Mouse (Mus musculus): ENCODE results near the gene Hfm1. TPM values are rescaled to one million over a fixed set of nuclear protein-coding genes. Genes with fewer than 3 reads are reported as not detected.

Gene Hfm1
- 6.8 and 7.3 TPM in 2 replicates for polyA plus RNA-seq (2015; fragmentation: Nextera tagmentation; extraction: Ambion mirVana)

DNA sequence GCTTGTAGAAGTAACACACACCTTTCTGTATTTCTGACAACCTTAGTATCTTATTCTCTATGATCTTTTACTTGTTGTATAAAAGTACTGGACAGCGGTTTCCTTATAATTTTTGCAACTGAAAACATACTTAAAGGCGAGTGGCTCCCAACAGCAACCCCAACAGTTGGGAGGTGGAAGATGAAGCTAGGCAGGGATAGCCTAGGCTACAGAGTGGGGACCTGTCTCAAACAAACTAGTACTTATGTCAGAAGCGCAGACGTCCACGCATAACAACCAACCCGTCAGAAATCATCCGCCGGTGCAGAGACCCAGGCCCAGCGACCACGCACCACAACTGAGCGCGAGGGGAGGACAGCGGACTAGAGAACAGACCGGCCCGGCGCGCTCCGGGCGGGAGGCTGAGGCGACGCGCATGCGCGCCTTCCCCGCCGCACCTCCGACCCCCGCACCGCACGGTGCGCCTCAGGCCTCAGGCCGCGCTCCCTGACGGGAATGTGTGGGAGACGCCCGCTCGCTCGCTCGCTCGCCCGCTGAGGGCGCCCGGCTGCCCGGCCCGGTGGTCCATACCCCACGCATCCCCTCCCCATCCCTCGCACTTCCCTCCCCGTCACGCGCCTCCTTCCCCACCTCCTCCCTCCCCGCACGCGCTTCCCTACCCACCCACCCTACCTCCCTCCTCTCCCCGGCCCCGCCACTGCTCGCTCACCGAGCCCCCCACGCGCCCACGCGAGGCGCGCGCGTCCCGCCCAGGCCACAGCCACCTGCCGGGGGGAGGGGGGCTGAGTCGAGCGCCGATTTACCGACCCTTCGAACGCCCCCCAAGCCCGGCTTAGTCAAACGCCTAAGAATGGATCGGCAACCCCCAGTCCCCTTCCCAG lies at the start of gene Hfm1:
Gene Hfm1 (minus strand): TSS at position 834 of the 881 bp plus-strand sequence.
- H3K27ac ChIP-seq (replicated peaks), result peak within 1 kb of the TSS; percentile 89
- H3K9me3 ChIP-seq, result no peaks in the 10 kb centered on the region
- H3K4me1 ChIP-seq (replicated peaks), result peaks cover 11% of the 10 kb centered on the region; the same call in 1 of the 2 replicates
- peak; percentile 99 for ATAC-seq (ENCODE audit: low read depth)
- 1% methylated on average over 64 of the region's 76 CpGs for whole genome bisulfite sequencing
- peak within 1 kb of the TSS; percentile 53 for H3K4me3 ChIP-seq
- H3K9ac ChIP-seq, result peak within 1 kb of the TSS; percentile 83
- H3K27me3 ChIP-seq, result no peaks in the 10 kb centered on the region
- H3K36me3 ChIP-seq, result 0 out of 2 replicates have a peak, but pooled peaks cover 2% of the 10 kb centered on the region
- H3K4me2 ChIP-seq, result peak within 1 kb of the TSS; percentile 61

DNA sequence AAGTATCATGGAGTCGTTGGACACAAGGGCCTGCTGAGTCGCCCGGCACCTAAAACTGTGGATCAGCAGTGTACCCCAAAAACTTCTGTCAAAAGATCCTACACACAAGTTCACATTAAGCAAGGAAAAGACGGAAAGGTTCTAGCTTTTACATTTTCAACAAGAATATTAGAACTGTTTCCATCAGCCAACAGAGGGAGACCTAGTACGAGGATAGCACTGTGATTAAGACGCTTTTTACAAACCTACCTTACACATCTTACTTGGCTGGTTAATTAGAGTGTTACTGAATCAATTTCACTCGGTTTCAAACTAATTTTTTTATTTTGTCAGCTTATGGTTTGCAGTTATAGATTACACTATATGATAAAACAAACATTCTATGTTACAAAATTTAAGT lies 47.8 kb upstream of the Hfm1 start:
- ATAC-seq (ENCODE audit: low read depth), result no peak
- Histone ChIP-seq H3K27me3 (no peaks in the 10 kb centered on the region), H3K9me3 (no peaks in the 10 kb centered on the region), H3K4me2 (no peak overlapping the region), H3K4me3 (no peak overlapping the region), H3K27ac (replicated peaks) (no peak overlapping the region), H3K9ac (no peak overlapping the region), H3K4me1 (replicated peaks) (no peaks in the 10 kb centered on the region), H3K36me3 (peaks cover 86% of the 10 kb centered on the region)
- 89% methylated on average over 7 of the region's 7 CpGs for WGBS

DNA sequence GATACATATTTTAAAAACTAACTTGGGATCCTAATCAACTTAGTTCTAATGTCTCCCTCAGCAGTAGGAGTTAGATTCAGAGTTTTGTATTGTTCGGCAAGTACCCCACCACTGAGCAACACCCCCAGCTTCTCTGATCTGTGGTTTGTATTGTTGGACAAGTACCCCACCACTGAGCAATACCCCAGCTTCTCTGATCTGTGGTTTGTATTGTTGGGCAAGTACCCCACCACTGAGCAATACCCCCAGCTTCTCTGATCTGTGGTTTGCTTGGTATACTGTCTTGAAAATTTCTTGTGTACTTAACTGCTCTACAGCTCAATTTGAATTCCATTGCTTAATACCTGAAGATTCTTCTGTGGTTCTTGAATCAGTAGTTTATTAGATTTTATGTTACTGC lies 41.5 kb upstream of the Hfm1 start:
- peaks cover 34% of the 10 kb centered on the region for H3K36me3 ChIP-seq
- no peak overlapping the region for H3K9ac ChIP-seq
- H3K4me1 ChIP-seq (replicated peaks), result peaks cover 13% of the 10 kb centered on the region
- 100% methylated on average over 1 of the region's 1 CpGs for WGBS
- H3K4me2 ChIP-seq, result no peak overlapping the region
- no peaks in the 10 kb centered on the region for H3K9me3 ChIP-seq
- no peak overlapping the region for H3K27ac ChIP-seq (replicated peaks)
- ATAC-seq (ENCODE audit: low read depth), result no peak
- no peak overlapping the region for H3K4me3 ChIP-seq
- H3K27me3 ChIP-seq, result no peaks in the 10 kb centered on the region

DNA sequence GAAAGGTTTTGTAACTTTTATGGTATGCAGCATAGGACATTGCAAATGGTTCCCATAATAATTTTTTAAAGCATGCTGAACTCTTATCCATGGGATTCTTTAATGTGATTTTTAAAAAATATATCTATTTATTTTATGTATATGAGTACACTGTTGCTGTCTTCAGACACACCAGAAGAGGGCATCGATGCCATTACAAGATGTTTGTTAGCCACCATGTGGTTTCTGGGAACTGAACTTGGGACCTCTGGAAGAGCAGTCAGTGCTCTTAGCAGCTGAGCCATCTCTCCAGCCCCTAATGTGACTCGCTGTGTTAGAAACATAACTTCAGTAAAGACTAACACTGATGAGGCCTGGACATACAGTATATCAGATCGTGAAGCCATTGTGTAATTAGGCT lies 40.3 kb upstream of the Hfm1 start:
- H3K9ac ChIP-seq, result no peak overlapping the region
- 95% methylated on average over 3 of the region's 3 CpGs for WGBS
- H3K9me3 ChIP-seq, result no peaks in the 10 kb centered on the region
- no peaks in the 10 kb centered on the region for H3K27me3 ChIP-seq
- H3K4me1 ChIP-seq (replicated peaks), result peaks cover 13% of the 10 kb centered on the region
- no peak overlapping the region for H3K27ac ChIP-seq (replicated peaks)
- peaks cover 26% of the 10 kb centered on the region for H3K36me3 ChIP-seq
- no peak overlapping the region for H3K4me2 ChIP-seq
- H3K4me3 ChIP-seq, result no peak overlapping the region
- ATAC-seq (ENCODE audit: low read depth), result no peak

DNA sequence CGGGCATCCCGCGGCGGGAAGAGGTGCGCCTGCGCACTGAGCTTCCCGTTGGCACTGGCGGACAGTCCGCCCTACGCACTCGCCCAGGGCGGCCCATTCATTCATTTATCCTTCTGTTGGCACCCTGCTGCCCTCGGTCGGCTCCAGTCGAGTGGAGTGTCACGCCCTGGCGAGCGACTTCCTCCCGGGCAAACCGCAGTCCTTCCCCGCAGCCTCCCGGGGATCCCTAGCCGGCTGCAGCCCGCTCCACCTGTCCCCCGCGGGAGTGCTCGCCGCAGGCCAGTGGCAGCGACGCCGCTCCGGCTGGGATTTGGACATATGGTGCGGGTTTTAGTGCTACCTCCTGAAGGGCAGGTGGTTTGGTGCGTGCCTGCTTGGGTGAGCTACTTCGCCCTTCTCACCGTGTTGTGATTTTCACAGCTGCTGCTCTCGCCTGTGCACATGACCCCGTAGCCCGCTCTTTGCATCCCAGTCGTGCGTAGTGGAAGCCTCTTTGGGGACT lies 38.4 kb upstream of the Hfm1 start:
- Histone ChIP-seq H3K27me3 (no peaks in the 10 kb centered on the region), H3K9me3 (no peaks in the 10 kb centered on the region), H3K36me3 (peaks cover 9% of the 10 kb centered on the region), H3K27ac (replicated peaks) (peak overlapping the region; percentile 84), H3K4me2 (peak overlapping the region; percentile 78), H3K4me1 (replicated peaks) (peaks cover 13% of the 10 kb centered on the region), H3K4me3 (peak overlapping the region; percentile 82), H3K9ac (peak overlapping the region; percentile 83)
- under 1% methylated on average over 41 of the region's 41 CpGs for WGBS
- ATAC-seq (ENCODE audit: low read depth), result peak; percentile 89

DNA sequence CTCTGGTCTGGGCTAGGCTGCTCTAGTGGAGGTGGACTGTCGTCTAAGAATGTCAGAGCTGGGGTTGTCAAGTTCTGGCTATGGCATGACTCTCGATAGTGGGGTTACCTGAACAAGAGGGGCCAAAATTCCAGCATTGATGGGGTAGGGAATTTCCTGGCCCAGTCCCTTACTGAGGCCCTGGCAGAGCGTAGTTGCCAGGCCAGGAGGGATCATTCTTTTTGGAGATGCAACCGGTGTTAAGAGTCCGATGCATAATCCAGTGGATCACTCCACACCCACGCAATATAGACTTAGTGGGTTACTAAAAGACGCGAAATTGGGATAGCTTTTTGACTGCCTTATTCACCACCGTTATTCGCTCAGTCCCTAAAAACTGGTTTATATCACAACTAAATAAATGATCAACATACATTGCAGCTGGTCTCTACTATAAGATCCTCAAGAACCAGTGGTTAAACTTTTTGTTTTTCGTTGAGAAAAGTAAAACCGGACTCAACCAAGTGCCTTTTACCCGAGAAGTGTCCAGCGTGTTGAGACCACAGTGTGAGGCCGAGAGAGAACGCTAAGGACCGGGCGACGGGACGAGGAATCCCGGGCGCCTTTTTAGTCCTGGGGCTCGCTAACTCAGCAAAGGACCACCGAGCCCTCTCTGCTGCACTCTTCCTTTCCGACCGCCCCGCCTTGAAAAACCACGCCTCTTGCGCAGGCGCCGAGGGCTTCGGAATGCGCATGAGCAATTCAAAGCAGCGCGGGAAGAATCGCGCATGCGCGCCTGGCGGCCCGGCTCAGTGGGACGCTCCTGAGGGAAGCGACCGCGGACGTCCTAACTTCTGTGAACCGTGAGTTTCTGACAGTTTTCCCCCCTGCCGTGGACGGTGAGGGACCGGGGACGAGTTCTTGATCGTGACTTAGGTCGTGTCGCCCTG lies 37.7 kb upstream of the Hfm1 start, which contains the start of gene Cdc7:
Gene Cdc7 (plus strand): TSS at position 739 of the 929 bp plus-strand sequence.
- ATAC-seq (ENCODE audit: low read depth), result peak; percentile 95
- Histone ChIP-seq H3K9me3 (no peaks in the 10 kb centered on the region), H3K27me3 (no peaks in the 10 kb centered on the region), H3K36me3 (0 out of 2 replicates have a peak, but pooled peaks cover 3% of the 10 kb centered on the region), H3K4me1 (replicated peaks) (peaks cover 13% of the 10 kb centered on the region), H3K4me2 (peak within 1 kb of the TSS; percentile 78), H3K27ac (replicated peaks) (peak within 1 kb of the TSS; percentile 84), H3K4me3 (peak within 1 kb of the TSS; percentile 82), H3K9ac (peak within 1 kb of the TSS; percentile 83)
- WGBS, result 7% methylated on average over 54 of the region's 54 CpGs

DNA sequence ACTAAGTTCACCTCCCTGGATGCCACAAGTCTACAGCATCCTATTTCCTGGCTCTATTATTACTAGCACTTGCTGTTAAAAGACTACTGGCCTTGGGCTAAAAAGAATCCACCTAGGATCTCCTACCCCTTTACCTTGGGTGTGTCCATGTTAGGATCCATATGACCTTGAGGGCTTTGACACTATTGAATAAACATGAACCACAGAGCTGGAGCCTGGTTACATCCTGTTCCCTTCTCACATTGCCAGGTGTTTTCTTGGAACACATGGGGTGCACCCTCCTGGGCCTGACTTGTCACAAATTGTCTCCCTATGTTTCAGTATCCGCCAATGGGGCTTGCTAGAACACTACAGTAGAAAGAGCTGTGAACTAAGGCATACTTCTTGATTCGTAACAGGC lies 34.3 kb upstream of the Hfm1 start:
- Histone ChIP-seq H3K36me3 (no peaks in the 10 kb centered on the region), H3K9ac (no peak overlapping the region), H3K27ac (replicated peaks) (no peak overlapping the region), H3K4me1 (replicated peaks) (peaks cover 12% of the 10 kb centered on the region), H3K9me3 (no peaks in the 10 kb centered on the region), H3K4me3 (no peak overlapping the region), H3K4me2 (no peak overlapping the region), H3K27me3 (no peaks in the 10 kb centered on the region)
- WGBS, result 90% methylated on average over 2 of the region's 2 CpGs
- no peak for ATAC-seq (ENCODE audit: low read depth)

DNA sequence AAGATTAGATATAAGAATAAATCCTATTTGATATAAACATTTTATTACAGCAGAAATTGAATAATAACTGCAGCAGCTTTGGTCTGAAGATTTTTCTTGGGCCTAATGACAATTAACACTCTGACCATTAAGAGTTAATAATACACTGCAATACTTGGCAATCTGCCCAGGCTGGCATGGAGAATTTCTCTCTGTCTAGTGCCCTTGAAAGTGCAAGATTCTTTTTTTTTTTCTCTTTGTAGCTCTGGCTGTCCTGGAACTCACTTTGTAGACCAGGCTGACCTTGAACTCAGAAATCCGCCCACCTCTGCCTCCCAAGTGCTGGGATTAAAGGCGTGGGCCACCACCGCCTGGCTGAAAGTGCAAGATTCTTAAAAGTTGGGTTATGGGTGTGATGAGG lies 32.9 kb upstream of the Hfm1 start:
- Histone ChIP-seq H3K4me1 (replicated peaks) (peaks cover 5% of the 10 kb centered on the region; the same call in 1 of the 2 replicates), H3K4me2 (no peak overlapping the region), H3K36me3 (no peaks in the 10 kb centered on the region), H3K27me3 (no peaks in the 10 kb centered on the region), H3K9ac (no peak overlapping the region), H3K27ac (replicated peaks) (no peak overlapping the region), H3K9me3 (peaks cover 4% of the 10 kb centered on the region; the same call in 1 of the 2 replicates), H3K4me3 (no peak overlapping the region)
- WGBS, result 83% methylated on average over 3 of the region's 3 CpGs
- no peak for ATAC-seq (ENCODE audit: low read depth)

DNA sequence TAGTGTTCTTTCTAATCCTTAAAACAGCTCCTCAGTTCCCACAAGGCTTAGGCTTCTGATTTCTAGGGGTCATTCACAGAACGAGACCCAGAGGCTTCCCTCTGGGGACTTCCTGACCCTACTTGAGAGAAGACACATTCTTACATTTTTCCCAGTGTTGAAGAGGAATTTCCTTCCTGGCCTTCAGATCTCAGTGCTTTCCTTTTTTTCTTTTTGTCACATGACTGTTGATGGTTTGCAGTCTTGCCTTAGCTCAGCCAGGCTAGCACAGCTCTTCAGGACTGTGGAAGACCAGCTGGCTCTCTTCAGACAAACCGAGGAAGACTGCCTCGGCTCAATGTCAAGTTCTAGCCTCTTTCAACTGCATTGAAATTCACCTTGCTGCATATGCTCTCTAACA lies 30.3 kb upstream of the Hfm1 start:
- Histone ChIP-seq H3K4me1 (replicated peaks) (no peaks in the 10 kb centered on the region), H3K27ac (replicated peaks) (no peak overlapping the region), H3K9me3 (peaks cover 6% of the 10 kb centered on the region; the same call in 1 of the 2 replicates), H3K36me3 (no peaks in the 10 kb centered on the region), H3K27me3 (no peaks in the 10 kb centered on the region), H3K4me2 (no peak overlapping the region), H3K9ac (no peak overlapping the region), H3K4me3 (no peak overlapping the region)
- no peak for ATAC-seq (ENCODE audit: low read depth)
- WGBS, result 74% methylated on average over 3 of the region's 3 CpGs

DNA sequence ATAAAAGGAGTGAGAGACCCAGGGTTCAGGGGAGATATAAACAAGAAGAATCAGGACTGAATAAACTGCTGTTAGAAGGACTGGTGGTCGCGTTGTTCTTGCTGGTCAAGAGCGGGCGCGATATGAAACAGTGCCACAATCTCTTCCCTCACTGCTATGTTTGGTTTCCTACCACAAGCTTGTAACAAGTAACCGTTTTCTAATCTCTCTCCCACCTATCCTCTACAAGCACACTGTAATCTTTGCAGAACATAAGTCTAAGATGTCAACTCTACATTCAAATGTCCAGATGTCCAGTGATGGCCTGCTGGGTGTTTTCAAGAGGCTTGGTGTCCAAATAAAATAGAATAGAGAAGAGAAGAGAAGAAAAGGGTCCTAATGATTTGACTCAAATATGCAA lies 22.6 kb upstream of the Hfm1 start:
- ATAC-seq (ENCODE audit: low read depth), result no peak
- no peaks in the 10 kb centered on the region for H3K9me3 ChIP-seq
- H3K36me3 ChIP-seq, result no peaks in the 10 kb centered on the region
- H3K4me2 ChIP-seq, result no peak overlapping the region
- no peaks in the 10 kb centered on the region for H3K27me3 ChIP-seq
- H3K4me3 ChIP-seq, result no peak overlapping the region
- no peak overlapping the region for H3K9ac ChIP-seq
- WGBS, result 87% methylated on average over 6 of the region's 6 CpGs
- H3K4me1 ChIP-seq (replicated peaks), result no peaks in the 10 kb centered on the region
- H3K27ac ChIP-seq (replicated peaks), result no peak overlapping the region

DNA sequence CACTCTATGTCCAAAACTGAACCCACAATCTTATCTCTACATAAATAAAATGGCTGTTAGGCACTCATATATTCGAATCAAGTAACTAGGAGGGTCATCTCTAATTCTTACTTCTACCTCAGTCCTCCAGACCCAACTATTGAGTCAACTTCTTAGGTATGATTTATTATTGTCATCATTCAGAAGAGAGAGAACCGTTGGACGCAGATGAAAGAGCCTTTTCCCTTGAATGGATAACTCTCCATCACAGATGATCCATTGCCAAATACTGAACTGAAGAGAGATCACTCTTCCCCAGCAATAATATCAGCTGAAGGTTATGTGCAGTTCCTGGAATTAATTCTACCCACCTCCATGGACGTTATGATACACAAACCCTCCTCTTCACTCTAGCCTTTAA lies 20.2 kb upstream of the Hfm1 start:
- ATAC-seq (ENCODE audit: low read depth), result no peak
- H3K9ac ChIP-seq, result no peak overlapping the region

DNA sequence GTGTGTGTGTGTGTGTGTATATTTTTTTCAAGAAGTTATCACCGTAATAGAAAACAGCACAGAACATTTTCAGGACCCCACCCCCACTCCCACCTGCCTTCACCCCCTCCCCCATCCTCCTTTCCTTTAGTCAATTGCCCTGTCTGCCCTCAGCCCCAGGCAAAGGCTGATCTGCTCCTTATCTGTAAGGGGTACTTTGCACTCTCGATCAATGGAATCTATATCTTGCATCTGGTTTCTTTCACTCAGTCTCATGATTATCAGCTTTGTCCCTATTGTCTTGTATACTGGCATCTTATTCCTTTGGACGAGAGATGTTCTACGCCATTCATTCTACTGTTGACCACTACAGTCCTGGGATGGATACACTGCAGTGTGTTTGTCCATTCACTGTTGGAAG lies 1.9 kb upstream of the Hfm1 start:
- Histone ChIP-seq H3K27me3 (no peaks in the 10 kb centered on the region), H3K9me3 (no peaks in the 10 kb centered on the region), H3K4me3 (no peak overlapping the region), H3K9ac (no peak overlapping the region), H3K27ac (replicated peaks) (no peak overlapping the region), H3K4me1 (replicated peaks) (peaks cover 11% of the 10 kb centered on the region; the same call in 1 of the 2 replicates), H3K36me3 (no peaks in the 10 kb centered on the region), H3K4me2 (no peak overlapping the region)
- no peak for ATAC-seq (ENCODE audit: low read depth)
- 83% methylated on average over 4 of the region's 4 CpGs for WGBS

More for the DNA sequence above, 20.2 kb upstream of the Hfm1 start:
- H3K4me2 ChIP-seq, result no peak overlapping the region
- H3K27ac ChIP-seq (replicated peaks), result no peak overlapping the region
- no peaks in the 10 kb centered on the region for H3K9me3 ChIP-seq
- no peaks in the 10 kb centered on the region for H3K27me3 ChIP-seq
- no peaks in the 10 kb centered on the region for H3K4me1 ChIP-seq (replicated peaks)
- WGBS, result 85% methylated on average over 4 of the region's 4 CpGs
- H3K36me3 ChIP-seq, result no peaks in the 10 kb centered on the region
- no peak overlapping the region for H3K4me3 ChIP-seq
